Comparison of ENCODE assay signal across 8 mouse cellular contexts in the genomic region with DNA sequence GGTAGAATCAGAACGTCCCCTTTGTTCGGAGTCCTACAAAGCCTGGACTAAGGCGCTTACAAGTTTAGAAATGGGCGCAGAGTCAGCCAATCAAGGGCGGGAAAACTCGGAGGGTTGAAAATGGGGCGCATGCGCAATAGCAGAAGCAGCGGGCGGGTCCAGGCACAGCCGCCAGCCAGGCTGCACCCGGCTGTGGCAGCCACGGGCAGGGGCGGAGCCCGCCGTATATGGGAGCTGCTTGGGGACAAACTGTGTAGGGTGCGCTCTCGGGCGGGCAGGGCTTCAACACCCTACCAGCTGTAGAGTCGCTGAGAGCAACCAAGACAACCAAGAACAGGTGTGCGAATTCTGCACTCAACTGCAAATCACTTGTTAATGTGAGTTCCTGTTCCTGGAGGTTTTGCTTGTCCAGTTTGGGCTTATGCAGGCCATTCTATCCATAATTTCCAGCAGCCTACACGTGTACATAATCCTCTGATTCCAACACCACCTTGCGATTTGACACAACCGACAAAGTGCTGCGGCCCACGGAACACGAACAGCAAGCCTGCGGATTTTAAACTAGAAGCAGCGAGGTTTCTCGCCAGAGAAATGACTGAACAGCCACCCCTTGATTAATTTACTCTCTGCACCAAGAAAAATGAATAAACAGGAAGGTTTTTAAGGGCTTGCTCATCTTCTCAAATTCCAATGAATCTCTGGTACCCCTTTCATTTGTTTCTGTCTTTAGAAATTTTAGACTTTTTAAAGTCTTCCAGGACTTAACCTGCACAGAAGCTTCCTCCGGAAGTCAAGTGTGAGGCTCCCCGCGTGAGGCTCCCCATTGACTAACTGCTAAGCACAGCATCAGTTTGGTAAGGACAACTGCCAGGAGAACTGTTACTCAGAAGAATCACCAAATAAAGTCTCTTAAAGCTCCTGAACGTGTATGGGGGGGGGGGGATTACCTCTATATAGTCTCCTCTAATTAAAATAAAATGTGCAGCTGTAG. TPM values are rescaled to one million over a fixed set of nuclear protein-coding genes. Genes with fewer than 3 reads are reported as not detected.
DNase-seq lines count a peak whose midpoint lies in the region; ATAC-seq lines count a peak whose summit lies in the region.

No protein-coding gene starts in this region.

- H3K9me3 ChIP-seq in hindbrain, embryonic 12.5 days (replicated peaks) = no peaks in the 10 kb centered on the region

- H3K4me2 ChIP-seq in hindbrain, embryonic 12.5 days (replicated peaks) = peak overlapping the region; percentile 61

- no peaks in the 10 kb centered on the region for H3K36me3 ChIP-seq in hindbrain, embryonic 12.5 days

- peak; percentile 62 for DNase-seq in NIH3T3 (ENCODE audit: low read depth)
- DNase-seq in cerebellum, postnatal 10 days = peak; percentile 93 to 95
- peak; percentile 90 to 91 for DNase-seq in frontal cortex, postnatal 10 days (ENCODE audit: low spot score in 2 of 2)
- peak; percentile 92 to 94 for DNase-seq in layer of hippocampus, postnatal 14 days (ENCODE audit: low spot score in 2 of 2)
- DNase-seq in lung, postnatal 14 days = peak; percentile 94
- DNase-seq in retina, adult 2 months (ENCODE audit: low read depth, low spot score) = peak; percentile 94
- peak; percentile 95 to 98 for DNase-seq in thymus, postnatal 36 days

- WGBS in hindbrain, embryonic 12.5 days = 9% methylated on average over 34 of the region's 34 CpGs

- H3K27me3 ChIP-seq in hindbrain, embryonic 12.5 days = no peaks in the 10 kb centered on the region

- H3K27ac ChIP-seq in hindbrain, embryonic 12.5 days = peak overlapping the region; percentile 48; the same call in 1 of the 2 replicates

- H3K4me1 ChIP-seq in hindbrain, embryonic 12.5 days = peaks cover 10% of the 10 kb centered on the region

- peak overlapping the region; percentile 58 for H3K9ac ChIP-seq in hindbrain, embryonic 12.5 days

- peak overlapping the region; percentile 38 for H3K4me3 ChIP-seq in hindbrain, embryonic 12.5 days

- ATAC-seq in hindbrain, embryonic 12.5 days (ENCODE audit: low FRiP score) = peak; percentile 95

RNA-seq across cellular contexts. Expression of gene Kif16b, which starts 1.9 kb away (rescaled TPM):
- 8.9 and 9.7 TPM in 2 replicates for polyA plus RNA-seq in hindbrain, embryonic 12.5 days (2016; fragmentation: Nextera tagmentation; extraction: Ambion mirVana)
- 1 to 10 TPM; 7.2 to 8.6 TPM for total RNA-seq in layer of hippocampus, postnatal 14 days (2021)

Comparison
In these comparisons a context has a peak if more than half of its experiments do, and no peak if none do; other contexts are left out.
1. Peak in every context shown above with its lines: DNase-seq, ATAC-seq, H3K4me3 ChIP-seq and H3K27ac ChIP-seq.